Mouse (Mus musculus): Measurements from ENCODE around the gene Cfd. TPM values are rescaled to one million over a fixed set of nuclear protein-coding genes. Genes with fewer than 3 reads are reported as not detected.

Gene Cfd
- total and polyA plus RNA-seq, 2 experiments from 2014 or later = not detected

DNA sequence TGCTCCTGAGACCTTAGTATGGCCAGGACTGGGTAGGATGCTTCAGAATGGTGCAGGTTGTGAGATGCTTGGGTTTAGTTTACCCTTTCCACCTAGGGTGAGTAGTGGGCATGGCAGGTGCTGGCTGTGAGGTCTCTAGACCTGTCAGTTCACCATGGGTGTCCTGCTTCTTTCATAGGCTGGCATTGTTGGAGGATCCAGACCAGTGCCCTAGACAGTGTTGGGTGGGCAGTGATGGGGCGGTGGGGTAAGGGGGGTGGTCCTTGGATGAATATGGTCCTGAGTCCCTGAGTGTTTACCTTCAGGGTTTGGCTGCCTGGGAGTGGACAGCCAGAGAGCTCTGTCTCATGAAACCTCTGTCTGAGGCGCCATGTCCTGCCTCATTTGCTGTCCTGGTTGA lies 32.8 kb upstream of the Cfd start:
- 56% methylated on average over 2 of the region's 2 CpGs for WGBS
- Histone ChIP-seq H3K27me3 (ENCODE audit: control insufficient read depth, insufficient read depth, low read length) (no peaks in the 10 kb centered on the region), H3K9me3 (replicated peaks; ENCODE audit: control insufficient read depth, low read length) (no peaks in the 10 kb centered on the region), H3K4me3 (ENCODE audit: low read depth, low read length) (peak overlapping the region; percentile 98), H3K4me2 (ENCODE audit: low read depth, low read length) (peak overlapping the region; percentile 90), H3K9ac (replicated peaks; ENCODE audit: low read depth, low read length) (no peak overlapping the region), H3K4me1 (ENCODE audit: control insufficient read depth, insufficient read depth) (peaks cover 47% of the 10 kb centered on the region), H3K36me3 (replicated peaks; ENCODE audit: control insufficient read depth, insufficient read depth, low read length) (peaks cover 55% of the 10 kb centered on the region), H3K27ac (ENCODE audit: low read depth) (peak overlapping the region; percentile 75)
- DNase-seq (ENCODE audit: low spot score) (no peak), ATAC-seq (ENCODE audit: insufficient read depth, low read depth) (no peak)
- TF ChIP-seq EP300 (IDR thresholded peaks at IDR 0.05; ENCODE audit: low read depth) = no peak
- no peak for TF ChIP-seq CTCF (IDR thresholded peaks at IDR 0.05; ENCODE audit: low read depth)

DNA sequence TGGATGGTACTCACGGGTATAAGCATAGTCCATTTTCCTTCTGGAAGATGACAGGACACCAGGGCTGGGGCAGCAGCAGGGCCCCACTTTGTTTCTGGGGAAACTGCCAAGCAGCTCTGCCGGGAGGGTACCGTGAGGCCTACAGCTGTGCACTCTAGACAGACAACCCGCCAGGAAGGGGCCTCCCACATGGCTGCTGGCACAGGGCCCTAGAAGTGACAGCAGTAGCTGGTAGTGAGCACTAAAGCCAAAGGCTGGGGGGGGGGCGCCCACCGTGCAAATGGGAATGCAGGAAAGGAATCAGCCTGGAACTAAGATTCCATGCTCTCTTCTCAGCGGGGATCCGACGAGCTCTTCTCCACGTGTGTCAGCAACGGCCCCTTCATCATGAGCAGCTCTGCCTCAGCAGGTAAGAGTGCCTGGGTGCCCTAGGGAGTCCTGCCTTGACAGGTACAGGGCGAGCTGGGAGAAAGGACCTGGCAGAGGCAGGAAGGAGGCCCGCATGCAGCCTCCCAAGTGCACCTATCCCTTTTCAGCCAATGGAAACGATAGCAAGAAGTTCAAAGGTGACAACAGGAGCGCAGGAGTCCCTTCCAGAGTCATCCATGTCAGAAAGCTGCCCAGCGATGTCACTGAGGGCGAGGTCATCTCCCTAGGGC lies 32.1 kb upstream of the Cfd start:
- Histone ChIP-seq H3K9ac (replicated peaks; ENCODE audit: low read depth, low read length) (no peak overlapping the region), H3K4me1 (ENCODE audit: control insufficient read depth, insufficient read depth) (peaks cover 43% of the 10 kb centered on the region), H3K36me3 (replicated peaks; ENCODE audit: control insufficient read depth, insufficient read depth, low read length) (peaks cover 62% of the 10 kb centered on the region), H3K27ac (ENCODE audit: low read depth) (peak overlapping the region; percentile 75), H3K27me3 (ENCODE audit: control insufficient read depth, insufficient read depth, low read length) (no peaks in the 10 kb centered on the region), H3K4me2 (ENCODE audit: low read depth, low read length) (peak overlapping the region; percentile 90), H3K9me3 (replicated peaks; ENCODE audit: control insufficient read depth, low read length) (no peaks in the 10 kb centered on the region), H3K4me3 (ENCODE audit: low read depth, low read length) (peak overlapping the region; percentile 98; the same call in 1 of the 2 replicates)
- TF ChIP-seq CTCF (IDR thresholded peaks at IDR 0.05; ENCODE audit: low read depth) = no peak
- TF ChIP-seq EP300 (IDR thresholded peaks at IDR 0.05; ENCODE audit: low read depth) = peak; percentile 54; the same call in 1 of the 2 replicates
- peak; percentile 12; the same call in 1 of the 2 replicates for ATAC-seq (ENCODE audit: insufficient read depth, low read depth)
- 19% methylated on average over 16 of the region's 17 CpGs for WGBS
- peak; percentile 81 for DNase-seq (ENCODE audit: low spot score)

GRCm38 (mm10) chr10:79859116-79859515 lies 31.5 kb upstream of the Cfd start:
- no peak overlapping the region for H3K9ac ChIP-seq (replicated peaks; ENCODE audit: low read depth, low read length)
- H3K36me3 ChIP-seq (replicated peaks; ENCODE audit: control insufficient read depth, insufficient read depth, low read length) = peaks cover 64% of the 10 kb centered on the region
- peaks cover 39% of the 10 kb centered on the region for H3K4me1 ChIP-seq (ENCODE audit: control insufficient read depth, insufficient read depth)
- no peak for DNase-seq (ENCODE audit: low spot score)
- no peaks in the 10 kb centered on the region for H3K9me3 ChIP-seq (replicated peaks; ENCODE audit: control insufficient read depth, low read length)
- H3K27ac ChIP-seq (ENCODE audit: low read depth) = 0 out of 2 replicates have a peak overlapping the region, but pooled peaks have one; percentile 75
- ATAC-seq (ENCODE audit: insufficient read depth, low read depth) = no peak
- no peak overlapping the region for H3K4me2 ChIP-seq (ENCODE audit: low read depth, low read length)
- 55% methylated on average over 11 of the region's 11 CpGs for WGBS
- TF ChIP-seq EP300 (IDR thresholded peaks at IDR 0.05; ENCODE audit: low read depth) (no peak), CTCF (IDR thresholded peaks at IDR 0.05; ENCODE audit: low read depth) (no peak)
- H3K27me3 ChIP-seq (ENCODE audit: control insufficient read depth, insufficient read depth, low read length) = no peaks in the 10 kb centered on the region
- H3K4me3 ChIP-seq (ENCODE audit: low read depth, low read length) = no peak overlapping the region

DNA sequence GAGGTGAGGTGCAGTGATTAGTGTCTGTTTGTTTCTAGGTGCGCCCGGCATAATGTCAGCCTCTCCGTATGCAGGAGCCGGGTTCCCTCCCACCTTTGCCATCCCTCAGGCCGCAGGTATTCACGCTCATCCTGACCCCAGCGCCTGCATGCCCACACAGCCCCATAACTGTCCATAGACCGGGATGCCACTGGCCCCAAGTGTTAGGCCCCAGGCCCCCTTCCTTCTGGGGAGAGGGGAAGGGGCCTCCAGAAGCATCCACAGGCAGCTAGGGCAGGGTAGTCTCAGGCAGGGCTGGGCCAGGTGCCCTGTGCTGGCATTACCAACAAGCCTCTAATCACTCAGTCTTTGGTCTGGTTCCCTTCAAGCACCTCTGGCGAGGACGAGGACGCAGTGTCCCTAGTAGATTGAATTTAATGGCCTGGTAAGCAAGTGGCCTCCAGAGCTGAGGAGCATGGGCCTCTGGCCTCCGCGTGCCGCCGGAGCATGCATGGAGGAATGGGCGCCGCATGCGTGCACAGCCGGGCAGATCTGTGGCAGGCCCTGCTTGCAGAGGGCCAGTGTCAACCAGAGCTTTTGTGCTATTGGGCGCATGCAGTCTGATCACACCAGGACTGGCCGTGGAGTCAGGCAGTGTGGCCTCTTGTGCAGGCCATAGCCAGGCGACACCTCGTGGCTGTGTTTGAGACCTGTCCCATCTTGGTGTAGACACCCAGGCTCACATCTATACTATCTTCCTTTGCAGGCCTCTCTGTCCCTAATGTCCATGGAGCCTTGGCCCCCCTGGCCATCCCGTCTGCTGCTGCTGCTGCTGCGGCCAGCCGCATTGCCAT lies 30.4 kb upstream of the Cfd start:
- Histone ChIP-seq H3K27ac (ENCODE audit: low read depth) (no peak overlapping the region), H3K4me2 (ENCODE audit: low read depth, low read length) (no peak overlapping the region), H3K36me3 (replicated peaks; ENCODE audit: control insufficient read depth, insufficient read depth, low read length) (peaks cover 71% of the 10 kb centered on the region), H3K4me3 (ENCODE audit: low read depth, low read length) (no peak overlapping the region), H3K4me1 (ENCODE audit: control insufficient read depth, insufficient read depth) (peaks cover 39% of the 10 kb centered on the region), H3K9me3 (replicated peaks; ENCODE audit: control insufficient read depth, low read length) (no peaks in the 10 kb centered on the region), H3K27me3 (ENCODE audit: control insufficient read depth, insufficient read depth, low read length) (no peaks in the 10 kb centered on the region), H3K9ac (replicated peaks; ENCODE audit: low read depth, low read length) (no peak overlapping the region)
- DNase-seq (ENCODE audit: low spot score) (no peak), ATAC-seq (ENCODE audit: insufficient read depth, low read depth) (no peak)
- TF ChIP-seq EP300 (IDR thresholded peaks at IDR 0.05; ENCODE audit: low read depth) = no peak
- no peak for TF ChIP-seq CTCF (IDR thresholded peaks at IDR 0.05; ENCODE audit: low read depth)
- WGBS = 91% methylated on average over 26 of the region's 26 CpGs

DNA sequence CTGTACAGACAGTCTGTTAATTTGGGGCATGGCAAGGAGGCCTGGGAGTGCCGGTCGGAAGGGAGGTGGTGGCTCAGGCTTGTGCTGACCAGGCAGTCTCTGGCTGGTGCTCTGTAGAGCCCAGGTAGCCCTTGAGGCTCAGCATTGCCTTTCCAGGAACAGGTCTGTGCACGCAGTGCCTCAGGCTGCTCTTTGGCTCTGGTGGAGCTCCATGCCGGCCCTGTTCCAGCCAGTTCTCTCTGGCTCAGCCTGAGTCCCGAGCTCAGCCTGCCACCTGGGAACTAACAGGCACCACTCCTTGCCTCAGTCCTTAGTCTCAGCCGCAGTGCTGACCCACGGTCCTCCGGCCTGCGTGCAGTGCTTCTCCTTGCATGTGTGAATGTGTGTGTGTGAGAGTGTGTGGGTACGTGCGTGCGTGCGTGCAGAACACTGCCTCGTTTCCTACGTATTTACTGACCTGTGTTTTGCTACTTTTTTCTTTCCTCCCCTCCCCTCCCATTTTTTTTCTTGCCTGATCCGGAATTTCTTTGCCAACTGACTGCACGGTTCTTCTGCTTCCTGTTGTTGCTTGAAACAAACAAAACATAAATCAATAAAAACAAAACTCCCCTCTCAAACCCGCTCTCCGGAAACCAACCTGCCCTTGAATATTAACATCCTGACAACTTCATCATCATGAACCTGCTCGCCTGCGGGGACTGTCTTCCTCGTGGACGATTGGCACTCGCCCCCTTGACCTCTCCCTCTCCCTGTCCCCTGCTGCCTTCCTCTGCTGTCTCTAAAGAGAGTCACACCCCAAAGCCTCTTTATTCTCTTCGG lies 29.2 kb upstream of the Cfd start:
- WGBS = 77% methylated on average over 25 of the region's 25 CpGs
- peaks cover 71% of the 10 kb centered on the region for H3K36me3 ChIP-seq (replicated peaks; ENCODE audit: control insufficient read depth, insufficient read depth, low read length)
- no peak overlapping the region for H3K9ac ChIP-seq (replicated peaks; ENCODE audit: low read depth, low read length)
- no peak overlapping the region for H3K27ac ChIP-seq (ENCODE audit: low read depth)
- ATAC-seq (ENCODE audit: insufficient read depth, low read depth) (no peak), DNase-seq (ENCODE audit: low spot score) (no peak)
- no peaks in the 10 kb centered on the region for H3K27me3 ChIP-seq (ENCODE audit: control insufficient read depth, insufficient read depth, low read length)
- no peak overlapping the region for H3K4me2 ChIP-seq (ENCODE audit: low read depth, low read length)
- no peak overlapping the region for H3K4me3 ChIP-seq (ENCODE audit: low read depth, low read length)
- peaks cover 32% of the 10 kb centered on the region for H3K4me1 ChIP-seq (ENCODE audit: control insufficient read depth, insufficient read depth)
- TF ChIP-seq EP300 (IDR thresholded peaks at IDR 0.05; ENCODE audit: low read depth) (no peak), CTCF (IDR thresholded peaks at IDR 0.05; ENCODE audit: low read depth) (no peak)
- no peaks in the 10 kb centered on the region for H3K9me3 ChIP-seq (replicated peaks; ENCODE audit: control insufficient read depth, low read length)

All from heart, postnatal 0 days (tissue).